Mouse (Mus musculus): ENCODE data around the gene Katnb1.

Katnb1 gene

GRCm38 (mm10) chr8:95139051-95139365 is 58.0 kb downstream of the Katnb1 start:
- in situ Hi-C loops (cut with MboI, MseI): no loop called here

- in situ Hi-C loops (cut with MboI, MseI): no loop called here
Observed at GRCm38 (mm10) chr8:95140555-95140954, 59.6 kb downstream of the Katnb1 start.

GRCm38 (mm10) chr8:95141026-95141425 is 60.0 kb downstream of the Katnb1 start:
- in situ Hi-C loops (cut with MboI, MseI): no loop called here

GRCm38 (mm10) chr8:95141469-95142074 is 60.6 kb downstream of the Katnb1 start:
- in situ Hi-C loops (cut with MboI, MseI): no loop called here

- in situ Hi-C loops (cut with MboI, MseI): no loop called here
Observed at GRCm38 (mm10) chr8:95142075-95142831, 61.3 kb downstream of the Katnb1 start.

- in situ Hi-C loops (cut with MboI, MseI): no loop called here
Observed at GRCm38 (mm10) chr8:95142985-95143804, 62.2 kb downstream of the Katnb1 start.

GRCm38 (mm10) chr8:95143805-95144630 is 63.0 kb downstream of the Katnb1 start:
- in situ Hi-C loops (cut with MboI, MseI): no loop called here

GRCm38 (mm10) chr8:95144631-95145015 is 63.6 kb downstream of the Katnb1 start:
- in situ Hi-C loops (cut with MboI, MseI): no loop called here

GRCm38 (mm10) chr8:95146044-95146745 is 65.2 kb downstream of the Katnb1 start:
- in situ Hi-C loops (cut with MboI, MseI): no loop called here

- in situ Hi-C loops (cut with MboI, MseI): no loop called here
Observed at GRCm38 (mm10) chr8:95146846-95147245, 65.9 kb downstream of the Katnb1 start.

- in situ Hi-C loops (cut with MboI, MseI): no loop called here
Observed at GRCm38 (mm10) chr8:95149426-95149825, 68.4 kb downstream of the Katnb1 start.

GRCm38 (mm10) chr8:95150608-95151007 is 69.6 kb downstream of the Katnb1 start:
- in situ Hi-C loops (cut with MboI, MseI): no loop called here

All from regulatory T cell (primary cell).